Mouse (Mus musculus): ENCODE data around the gene Ccm2. TPM values are rescaled to one million over a fixed set of nuclear protein-coding genes. Genes with fewer than 3 reads are reported as not detected.

Ccm2 gene
- polyA plus RNA-seq, 1 experiment from 2014 or later = 125 TPM

DNA sequence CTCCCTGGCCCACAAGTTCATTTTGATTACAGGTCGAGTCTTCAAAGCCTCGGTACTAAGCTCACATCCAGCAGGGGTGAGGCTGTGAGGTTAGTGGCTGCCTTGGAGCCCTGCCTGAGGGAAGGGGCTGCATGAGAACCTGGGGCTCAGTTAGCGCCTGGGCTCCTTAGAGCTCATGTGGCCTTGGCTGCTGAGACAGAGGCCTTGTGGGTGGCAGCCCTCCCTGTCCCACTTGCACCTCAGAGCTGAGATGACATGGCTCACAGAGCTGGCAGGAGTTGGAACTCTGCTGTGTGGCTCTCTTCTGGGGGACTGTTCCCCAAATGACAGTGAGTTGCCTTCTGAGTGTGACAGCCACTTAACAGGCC, 22.7 kb downstream of the Ccm2 start:
- H3K27me3 ChIP-seq (ENCODE audit: low read depth, poor library complexity, severe bottlenecking) = no peaks in the 10 kb centered on the region
- no peak for DNase-seq (ENCODE audit: low spot score)
- no peak overlapping the region for H3K4me3 ChIP-seq
- H3K27ac ChIP-seq = no peak overlapping the region
- no peaks in the 10 kb centered on the region for H3K4me1 ChIP-seq
- H3K9me3 ChIP-seq (replicated peaks) = no peaks in the 10 kb centered on the region
- WGBS = 60% methylated on average over 3 of the region's 3 CpGs
- peaks cover 83% of the 10 kb centered on the region for H3K36me3 ChIP-seq

DNA sequence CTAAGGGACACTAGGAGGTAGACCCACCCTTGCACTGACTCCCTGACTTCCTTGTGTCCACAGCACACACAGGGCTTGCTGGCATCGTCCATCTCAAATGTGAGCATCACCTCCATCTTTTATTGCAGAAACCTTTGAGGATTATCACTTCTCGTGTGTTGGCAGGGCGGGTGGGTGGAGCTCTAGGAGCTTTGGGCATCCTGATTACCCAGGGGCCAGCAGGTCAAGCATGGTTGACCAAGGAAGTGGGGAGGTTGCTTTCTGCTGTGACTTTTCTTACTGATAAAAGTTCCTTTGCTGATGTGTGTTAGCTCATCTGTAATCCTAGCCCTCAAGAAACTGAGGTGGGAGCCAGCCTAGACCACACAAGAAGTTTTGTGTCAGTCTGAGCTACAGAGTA, 29.5 kb downstream of the Ccm2 start:
- H3K27ac ChIP-seq = no peak overlapping the region
- no peaks in the 10 kb centered on the region for H3K4me1 ChIP-seq
- no peak overlapping the region for H3K4me3 ChIP-seq
- WGBS = 92% methylated on average over 3 of the region's 3 CpGs
- DNase-seq (ENCODE audit: low spot score) = no peak
- peaks cover 85% of the 10 kb centered on the region for H3K36me3 ChIP-seq
- no peaks in the 10 kb centered on the region for H3K27me3 ChIP-seq (ENCODE audit: low read depth, poor library complexity, severe bottlenecking)
- no peaks in the 10 kb centered on the region for H3K9me3 ChIP-seq (replicated peaks)

DNA sequence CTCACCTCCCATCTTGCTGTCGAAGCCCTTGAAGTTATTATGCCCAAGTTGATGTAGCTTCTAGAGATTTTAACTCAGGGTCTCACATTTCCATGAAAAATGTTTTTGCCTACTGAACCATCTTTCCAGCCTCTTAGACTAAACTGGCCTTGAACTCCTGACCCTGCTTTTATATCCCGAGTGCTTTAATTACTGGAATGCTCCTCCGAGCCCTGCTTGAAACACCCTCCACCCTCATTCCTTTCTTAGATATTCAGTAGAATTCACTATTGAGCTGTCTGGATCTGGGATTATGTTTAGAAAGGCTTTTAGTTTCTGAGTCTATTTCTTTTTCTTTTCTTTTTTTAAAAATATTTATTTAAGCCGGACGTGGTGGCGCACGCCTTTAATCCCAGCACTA, 32.7 kb downstream of the Ccm2 start:
- Histone ChIP-seq H3K27me3 (ENCODE audit: low read depth, poor library complexity, severe bottlenecking) (no peaks in the 10 kb centered on the region), H3K36me3 (peaks cover 82% of the 10 kb centered on the region), H3K4me3 (no peak overlapping the region), H3K4me1 (no peaks in the 10 kb centered on the region), H3K9me3 (replicated peaks) (no peaks in the 10 kb centered on the region), H3K27ac (no peak overlapping the region)
- no peak for DNase-seq (ENCODE audit: low spot score)
- WGBS = 94% methylated on average over 7 of the region's 7 CpGs

DNA sequence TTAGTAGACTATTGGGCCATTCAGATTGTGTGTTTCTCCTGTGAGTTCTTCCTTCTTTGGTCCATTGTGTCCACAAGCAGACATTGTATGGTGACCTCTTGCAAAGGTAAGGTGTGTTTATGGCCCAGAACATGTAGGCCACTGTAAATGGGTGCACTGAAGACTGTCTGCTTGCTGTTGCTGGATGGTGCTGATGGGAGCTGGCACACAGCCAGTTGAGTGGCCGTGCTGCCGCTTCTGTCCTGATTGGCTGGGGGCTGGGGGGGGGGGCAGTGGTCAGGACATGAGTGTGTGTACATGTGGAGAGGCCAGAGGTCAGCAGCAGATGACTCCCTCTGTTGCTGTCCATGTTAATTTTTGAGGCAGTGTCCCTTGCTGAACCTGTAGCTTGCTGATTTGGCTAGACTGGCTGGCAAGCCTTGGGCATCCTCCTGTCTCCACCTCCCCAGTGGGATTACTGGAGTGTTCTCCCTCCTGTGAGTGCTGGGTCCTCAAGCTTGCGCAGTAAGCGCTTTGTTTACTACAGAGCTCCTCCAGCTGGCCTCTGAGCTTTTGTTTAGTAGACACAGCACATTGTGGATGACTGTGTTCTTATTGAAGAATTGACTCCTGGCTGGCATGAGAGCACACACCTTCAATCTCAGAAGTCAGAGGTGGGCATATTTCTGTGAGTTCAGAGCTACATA, 33.5 kb downstream of the Ccm2 start:
- no peaks in the 10 kb centered on the region for H3K27me3 ChIP-seq (ENCODE audit: low read depth, poor library complexity, severe bottlenecking)
- H3K9me3 ChIP-seq (replicated peaks) = no peaks in the 10 kb centered on the region
- DNase-seq (ENCODE audit: low spot score) = no peak
- no peaks in the 10 kb centered on the region for H3K4me1 ChIP-seq
- H3K4me3 ChIP-seq = no peak overlapping the region
- WGBS = 96% methylated on average over 4 of the region's 4 CpGs
- H3K27ac ChIP-seq = no peak overlapping the region
- H3K36me3 ChIP-seq = peaks cover 86% of the 10 kb centered on the region

DNA sequence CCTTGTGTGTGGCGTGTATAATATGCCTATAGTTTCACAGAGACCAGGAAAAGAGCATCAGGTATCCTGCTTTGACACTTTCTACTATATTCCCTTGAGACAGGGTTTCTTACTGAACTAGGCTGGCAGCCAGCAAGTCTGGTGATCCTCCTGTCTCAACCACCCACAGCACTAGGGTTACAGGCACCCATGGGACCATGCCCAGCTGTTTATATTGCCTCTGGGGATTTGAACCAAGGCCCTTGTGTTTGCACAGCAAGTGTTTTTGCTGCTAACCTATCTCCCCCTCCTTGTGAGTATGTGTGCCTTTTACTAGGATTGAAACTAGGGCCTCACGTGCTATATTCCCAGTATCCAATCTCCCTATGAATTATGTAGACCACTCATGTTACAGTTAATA, 34.9 kb downstream of the Ccm2 start:
- no peaks in the 10 kb centered on the region for H3K4me1 ChIP-seq
- H3K9me3 ChIP-seq (replicated peaks) = no peaks in the 10 kb centered on the region
- peaks cover 86% of the 10 kb centered on the region for H3K36me3 ChIP-seq
- no peak for DNase-seq (ENCODE audit: low spot score)
- no peak overlapping the region for H3K27ac ChIP-seq
- H3K27me3 ChIP-seq (ENCODE audit: low read depth, poor library complexity, severe bottlenecking) = no peaks in the 10 kb centered on the region
- H3K4me3 ChIP-seq = no peak overlapping the region
- WGBS = 94% methylated on average over 2 of the region's 2 CpGs

DNA sequence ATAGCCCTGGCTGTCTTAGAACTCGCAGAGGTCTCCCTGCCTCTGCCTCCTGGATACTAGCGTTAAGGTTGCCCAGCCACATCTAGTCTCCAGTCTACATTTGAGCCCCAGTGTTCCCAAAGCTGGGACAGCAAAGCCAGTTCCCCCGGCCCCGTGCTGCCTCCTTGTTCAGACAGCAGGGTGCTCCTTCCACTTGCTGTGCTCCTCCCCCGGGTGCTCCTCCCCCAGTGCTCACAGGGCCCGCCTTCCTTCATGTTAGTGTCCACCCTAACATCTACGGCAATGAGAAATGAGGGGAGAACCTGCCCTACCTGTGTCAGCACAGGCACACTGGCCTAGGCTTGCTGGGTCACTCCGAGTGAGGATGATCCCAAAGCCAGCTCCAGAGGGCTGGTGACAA, 39.1 kb downstream of the Ccm2 start:
- Histone ChIP-seq H3K9me3 (replicated peaks) (no peaks in the 10 kb centered on the region), H3K36me3 (peaks cover 89% of the 10 kb centered on the region), H3K4me3 (no peak overlapping the region), H3K27ac (no peak overlapping the region), H3K27me3 (ENCODE audit: low read depth, poor library complexity, severe bottlenecking) (no peaks in the 10 kb centered on the region), H3K4me1 (no peaks in the 10 kb centered on the region)
- 94% methylated on average over 8 of the region's 8 CpGs for WGBS
- DNase-seq (ENCODE audit: low spot score) = no peak

DNA sequence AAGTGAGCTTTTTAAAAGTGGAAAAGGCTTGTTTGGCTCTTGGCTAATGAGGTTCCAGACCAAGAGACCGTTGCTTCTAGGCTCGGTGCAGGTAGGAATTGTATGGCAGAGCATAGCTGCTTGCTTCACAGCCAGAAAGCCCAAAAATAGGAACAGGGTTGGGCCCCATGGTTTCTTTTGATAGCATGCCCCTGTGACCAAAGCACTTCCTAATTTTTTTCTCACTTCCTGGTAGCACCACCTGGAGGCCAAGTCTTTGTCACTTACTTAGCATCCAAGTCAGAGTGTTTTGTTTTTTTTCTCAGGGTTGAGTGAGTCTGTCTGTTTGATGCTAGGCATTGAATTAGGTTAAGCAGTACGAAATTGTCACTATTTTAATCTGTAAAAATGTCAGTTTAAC, 40.0 kb downstream of the Ccm2 start:
- WGBS = 95% methylated on average over 3 of the region's 3 CpGs
- Histone ChIP-seq H3K9me3 (replicated peaks) (no peaks in the 10 kb centered on the region), H3K4me1 (no peaks in the 10 kb centered on the region), H3K4me3 (no peak overlapping the region), H3K36me3 (peaks cover 93% of the 10 kb centered on the region), H3K27me3 (ENCODE audit: low read depth, poor library complexity, severe bottlenecking) (no peaks in the 10 kb centered on the region), H3K27ac (no peak overlapping the region)
- DNase-seq (ENCODE audit: low spot score) = no peak

DNA sequence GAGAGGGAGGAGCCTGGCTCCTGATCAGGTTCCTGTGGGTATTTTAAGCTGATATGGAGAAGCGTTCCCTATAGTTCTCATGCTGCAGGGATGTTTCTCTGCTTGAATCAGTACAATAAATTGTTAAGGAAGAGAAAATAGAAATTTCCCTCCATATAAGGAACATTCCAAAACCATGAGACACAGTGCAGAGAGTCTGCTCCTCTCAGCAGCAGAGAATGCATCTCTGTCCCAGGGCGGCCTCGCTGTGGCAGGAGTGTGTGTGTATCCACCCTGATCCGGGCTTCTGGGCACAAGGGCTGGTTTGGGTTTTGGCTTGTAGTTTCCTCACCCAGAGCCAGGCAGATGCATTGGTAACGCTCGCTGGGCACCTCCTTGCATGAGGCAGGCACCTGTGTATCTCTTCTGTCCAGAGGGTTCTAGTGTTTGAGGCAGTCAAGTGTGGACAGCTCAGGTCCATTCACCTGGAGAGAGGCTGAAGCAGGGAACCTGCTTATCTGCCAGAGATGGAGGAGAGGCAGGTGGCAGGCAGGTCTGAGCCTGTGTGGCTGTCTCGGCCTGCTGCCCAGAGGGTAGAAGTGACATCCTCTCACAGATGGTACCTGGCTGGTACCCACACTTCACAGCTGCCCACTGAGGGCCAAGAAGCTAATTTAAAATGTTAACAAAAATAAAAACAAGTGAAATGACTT, 40.7 kb downstream of the Ccm2 start:
- no peaks in the 10 kb centered on the region for H3K9me3 ChIP-seq (replicated peaks)
- 94% methylated on average over 7 of the region's 7 CpGs for WGBS
- peaks cover 95% of the 10 kb centered on the region for H3K36me3 ChIP-seq
- H3K27me3 ChIP-seq (ENCODE audit: low read depth, poor library complexity, severe bottlenecking) = no peaks in the 10 kb centered on the region
- H3K27ac ChIP-seq = no peak overlapping the region
- no peak overlapping the region for H3K4me3 ChIP-seq
- no peak for DNase-seq (ENCODE audit: low spot score)
- H3K4me1 ChIP-seq = no peaks in the 10 kb centered on the region

DNA sequence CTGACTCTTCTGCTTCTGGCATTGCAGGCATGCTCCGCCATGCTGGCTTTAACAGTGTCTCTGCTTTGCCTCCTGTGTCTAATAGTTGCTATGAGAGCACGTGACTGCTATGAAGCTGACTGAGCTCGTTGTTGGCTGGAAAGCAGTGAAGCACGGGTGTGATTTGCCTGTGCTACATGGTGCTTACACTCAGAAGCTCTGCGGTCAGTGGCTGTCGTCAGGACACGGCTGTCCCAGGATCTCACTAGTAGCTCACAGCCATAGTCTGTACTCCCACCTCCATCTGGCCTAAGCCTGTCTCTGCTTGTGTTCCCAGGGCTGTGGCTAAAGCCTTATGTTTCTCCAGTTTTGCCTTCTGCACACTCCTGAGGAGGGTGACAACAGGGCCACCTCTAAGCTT, 41.6 kb downstream of the Ccm2 start:
- Histone ChIP-seq H3K27ac (no peak overlapping the region), H3K4me1 (no peaks in the 10 kb centered on the region), H3K9me3 (replicated peaks) (no peaks in the 10 kb centered on the region), H3K36me3 (peaks cover 95% of the 10 kb centered on the region), H3K4me3 (no peak overlapping the region), H3K27me3 (ENCODE audit: low read depth, poor library complexity, severe bottlenecking) (no peaks in the 10 kb centered on the region)
- WGBS = 93% methylated on average over 7 of the region's 7 CpGs
- DNase-seq (ENCODE audit: low spot score) = no peak

DNA sequence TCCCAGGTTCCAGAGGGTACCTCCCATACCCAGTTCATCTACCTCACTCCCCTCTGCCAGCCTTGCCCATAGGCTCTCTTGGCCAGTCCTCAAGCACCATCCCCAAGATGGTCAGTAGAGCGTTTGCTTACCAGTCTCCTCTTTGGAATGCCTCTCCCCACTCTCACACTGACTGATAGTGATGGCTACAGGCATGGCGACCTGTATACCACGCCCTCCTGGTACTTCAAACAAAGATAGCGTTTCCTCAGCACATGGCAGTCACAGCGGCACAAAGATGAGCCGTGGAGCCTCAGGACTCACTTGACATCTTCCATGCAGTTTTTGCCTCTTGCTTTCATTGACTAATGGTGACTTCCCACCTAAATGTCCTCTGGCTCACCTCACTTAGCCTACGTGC, 43.2 kb downstream of the Ccm2 start:
- H3K36me3 ChIP-seq = peaks cover 98% of the 10 kb centered on the region
- no peak overlapping the region for H3K27ac ChIP-seq
- WGBS = 89% methylated on average over 7 of the region's 7 CpGs

DNA sequence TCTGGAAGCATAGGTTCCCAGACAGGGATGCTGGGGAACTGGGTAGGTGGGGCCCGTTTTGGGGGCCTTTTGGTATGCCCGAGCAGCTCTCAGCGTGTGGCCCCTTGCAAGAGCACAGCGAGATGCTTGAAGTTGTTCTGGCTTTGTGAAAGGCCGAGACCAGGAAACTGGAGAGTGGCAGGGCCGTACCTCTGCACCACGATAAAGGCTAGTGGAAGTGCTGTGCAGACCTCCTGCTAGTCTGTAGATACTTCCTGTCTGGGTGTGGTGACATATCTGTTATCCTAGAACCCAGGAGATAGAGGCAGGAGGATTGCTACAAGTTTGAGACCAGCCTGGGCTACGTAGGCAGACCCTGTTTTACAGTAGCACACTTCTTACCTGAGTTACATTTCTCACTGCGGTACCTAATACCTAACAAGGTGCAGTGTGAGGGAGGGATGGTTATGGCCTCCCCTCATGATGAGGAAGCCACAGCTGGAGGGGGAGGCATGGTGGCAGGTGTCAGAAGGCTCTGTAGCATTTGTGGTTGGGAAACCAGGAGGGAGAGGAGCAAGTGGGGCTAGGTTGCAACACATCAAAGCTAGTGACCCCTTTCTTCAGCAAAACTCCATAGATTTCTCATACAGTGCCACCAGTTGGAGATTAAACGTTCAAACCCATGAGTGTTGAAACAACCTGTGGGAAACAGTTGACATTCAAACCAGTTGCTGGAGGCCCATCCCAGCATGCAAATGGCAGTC, 44.4 kb downstream of the Ccm2 start:
- no peak overlapping the region for H3K27ac ChIP-seq
- DNase-seq (ENCODE audit: low spot score) = no peak
- WGBS = 90% methylated on average over 10 of the region's 10 CpGs
- H3K27me3 ChIP-seq (ENCODE audit: low read depth, poor library complexity, severe bottlenecking) = no peaks in the 10 kb centered on the region
- no peak overlapping the region for H3K4me3 ChIP-seq
- H3K4me1 ChIP-seq = no peaks in the 10 kb centered on the region
- peaks cover 98% of the 10 kb centered on the region for H3K36me3 ChIP-seq
- no peaks in the 10 kb centered on the region for H3K9me3 ChIP-seq (replicated peaks)

More for the DNA sequence above, 43.2 kb downstream of the Ccm2 start:
- H3K27me3 ChIP-seq (ENCODE audit: low read depth, poor library complexity, severe bottlenecking) = no peaks in the 10 kb centered on the region
- no peak overlapping the region for H3K4me3 ChIP-seq
- DNase-seq (ENCODE audit: low spot score) = no peak
- no peaks in the 10 kb centered on the region for H3K4me1 ChIP-seq
- no peaks in the 10 kb centered on the region for H3K9me3 ChIP-seq (replicated peaks)

DNA sequence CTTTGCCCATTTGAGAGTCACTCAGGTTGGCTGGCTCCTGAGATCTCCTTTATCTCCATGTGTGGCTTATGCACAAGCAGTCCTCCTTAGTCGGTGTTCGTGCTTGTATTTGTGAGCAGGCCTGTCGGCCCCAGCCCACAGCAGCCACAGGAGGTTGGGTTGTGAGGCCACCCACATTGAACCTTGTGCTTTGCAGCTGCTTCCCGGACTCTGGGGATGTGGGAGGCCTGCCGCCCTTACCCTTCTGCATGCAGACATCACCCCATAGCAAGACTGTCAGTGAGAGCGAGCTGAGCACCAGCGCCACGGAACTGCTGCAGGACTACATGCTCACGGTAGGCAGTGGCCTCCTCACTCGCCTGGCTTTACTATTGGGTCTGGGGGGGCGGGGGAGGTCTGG, 46.7 kb downstream of the Ccm2 start:
- no peaks in the 10 kb centered on the region for H3K9me3 ChIP-seq (replicated peaks)
- H3K36me3 ChIP-seq = peaks cover 100% of the 10 kb centered on the region
- H3K27me3 ChIP-seq (ENCODE audit: low read depth, poor library complexity, severe bottlenecking) = no peaks in the 10 kb centered on the region
- H3K4me1 ChIP-seq = peaks cover 5% of the 10 kb centered on the region
- DNase-seq (ENCODE audit: low spot score) = no peak
- 81% methylated on average over 11 of the region's 11 CpGs for WGBS
- H3K27ac ChIP-seq = no peak overlapping the region
- H3K4me3 ChIP-seq = no peak overlapping the region

DNA sequence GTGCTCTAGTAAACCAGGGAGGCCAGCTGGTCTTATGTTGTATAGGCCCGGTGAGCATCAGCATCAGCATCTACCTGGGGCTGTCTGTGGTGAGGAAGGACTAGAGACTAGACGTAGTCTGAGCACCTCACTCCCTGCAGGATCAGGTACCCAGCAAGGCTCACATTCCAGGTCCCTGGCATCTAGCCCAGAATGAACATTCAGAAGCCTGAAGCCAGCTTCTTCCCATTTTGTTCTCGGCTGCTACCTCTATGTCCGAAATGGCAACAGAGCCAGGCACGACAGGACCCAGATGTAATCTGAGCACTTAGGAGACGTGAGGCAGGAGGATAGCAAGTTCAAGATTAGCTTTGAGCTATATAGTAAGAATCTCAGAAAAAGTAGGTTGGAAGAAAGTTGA, 48.2 kb downstream of the Ccm2 start:
- H3K9me3 ChIP-seq (replicated peaks) = no peaks in the 10 kb centered on the region
- H3K4me3 ChIP-seq = no peak overlapping the region
- peaks cover 92% of the 10 kb centered on the region for H3K36me3 ChIP-seq
- no peak overlapping the region for H3K27ac ChIP-seq
- no peaks in the 10 kb centered on the region for H3K27me3 ChIP-seq (ENCODE audit: low read depth, poor library complexity, severe bottlenecking)
- peaks cover 20% of the 10 kb centered on the region for H3K4me1 ChIP-seq
- DNase-seq (ENCODE audit: low spot score) = no peak
- WGBS = 92% methylated on average over 6 of the region's 6 CpGs

All from limb, embryonic 10.5 days (tissue).